Mouse (Mus musculus): Measurements from ENCODE around the gene Dact2.

GRCm38 (mm10) chr17:14182860-14183259 lies 21.2 kb downstream of the Dact2 start:
- TF ChIP-seq CTCF (IDR thresholded peaks at IDR 0.05) (no peak), EP300 (IDR thresholded peaks at IDR 0.05) (no peak)

All from lung, postnatal 0 days (tissue).